Mouse (Mus musculus) embryonic facial prominence, embryonic 11.5 days (tissue): ENCODE results near the gene Adamts7. TPM values are rescaled to one million over a fixed set of nuclear protein-coding genes. Genes with fewer than 3 reads are reported as not detected.

Experiments used
- ATAC-seq: fragments of 200-750 bp; cut with Nextera tagmentation; replicated peaks from 2 replicates; pipeline ENCODE4 v1.8.0; 2017; ENCODE audit warnings: low read depth; ENCODE audit not compliant: insufficient number of reproducible peaks, low FRiP score, low TSS enrichment
- DNase-seq: peaks from one replicate; pipeline ENCODE4 v3.0.0-alpha.2; 2015; ENCODE audit warnings: low spot score
- H3K27ac ChIP-seq: fragments of 300-500 bp; sonication (generic); replicated peaks from 2 replicates; pipeline ENCODE4 v1.5.1; 2014; ENCODE audit warnings: mild to moderate bottlenecking, low read depth, low read length, control low read depth
- H3K27me3 ChIP-seq: fragments of 300-500 bp; sonication (generic); 2 replicates; pipeline ENCODE4 v1.6.1; 2014; ENCODE audit warnings: mild to moderate bottlenecking, low read length, moderate library complexity, mixed read lengths; ENCODE audit not compliant: control insufficient read depth, insufficient read depth
- H3K36me3 ChIP-seq: fragments of 300-500 bp; sonication (generic); replicated peaks from 2 replicates; pipeline ENCODE4 v1.6.1; 2014; ENCODE audit warnings: low read depth, mild to moderate bottlenecking, low read length, moderate library complexity, mixed read lengths; ENCODE audit not compliant: control insufficient read depth, insufficient read depth
- H3K4me1 ChIP-seq: fragments of 300-500 bp; sonication (generic); 2 replicates; pipeline ENCODE4 v1.6.1; 2014; ENCODE audit warnings: low read length, mixed read lengths; ENCODE audit not compliant: control insufficient read depth, insufficient read depth
- H3K4me2 ChIP-seq: fragments of 300-500 bp; sonication (generic); 2 replicates; pipeline ENCODE4 v1.6.1; 2014; ENCODE audit warnings: low read depth, mild to moderate bottlenecking, control low read depth, low read length, moderate library complexity
- H3K4me3 ChIP-seq: fragments of 300-500 bp; sonication (generic); 2 replicates; pipeline ENCODE4 v1.5.1; 2014; ENCODE audit warnings: low read depth, low read length, control low read depth
- H3K9ac ChIP-seq: fragments of 300-500 bp; sonication (generic); replicated peaks from 2 replicates; pipeline ENCODE4 v1.6.1; 2014; ENCODE audit warnings: mild to moderate bottlenecking, control low read depth, low read length
- H3K9me3 ChIP-seq: fragments of 300-500 bp; sonication (generic); replicated peaks from 2 replicates; pipeline ENCODE4 v1.6.1; 2016; ENCODE audit warnings: mild to moderate bottlenecking, low read length, inconsistent platforms, mixed read lengths; ENCODE audit not compliant: control insufficient read depth
- WGBS: fragments of 180-500 bp; shearing (Covaris S2); extraction: QIAGEN DNeasy Blood & Tissue Kit; methylation state at CpG from one replicate; pipeline ENCODE4 v1.1.7; 2014; 5-methylcytosine and 5-hydroxymethylcytosine counted together
- polyA plus RNA-seq: library from polyadenylated mRNA; unstranded; fragments of >200 nt; fragmentation: Nextera tagmentation; extraction: Ambion mirVana; gene quantifications from 2 replicates; pipeline ENCODE4 v1.2.1, GENCODE M21; 2014

Adamts7 gene
- polyA plus RNA-seq, 1 experiment from 2014 or later, result 8.4 TPM

DNA sequence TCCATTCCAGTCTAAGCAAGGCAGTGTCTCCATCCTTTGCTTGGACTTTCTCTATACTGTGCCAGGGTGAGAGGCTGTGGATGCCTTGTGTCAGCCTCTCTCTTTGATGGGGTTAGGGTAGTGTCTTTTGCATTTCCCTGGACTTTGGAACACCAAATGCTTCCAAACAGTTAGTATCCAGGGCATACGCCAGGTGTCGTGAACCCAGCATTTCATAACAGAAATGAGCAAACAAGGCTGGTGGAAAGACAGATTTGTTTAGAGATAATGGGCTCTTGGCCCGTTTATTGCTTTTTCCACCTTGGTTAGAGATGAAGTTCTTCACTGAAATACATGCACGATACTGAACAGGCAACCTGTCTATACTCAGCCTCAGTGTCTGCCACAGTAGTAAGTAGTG, 2.7 kb downstream of the Adamts7 start:
- no peak for DNase-seq
- H3K9me3 ChIP-seq, result no peaks in the 10 kb centered on the region
- no peak overlapping the region for H3K4me3 ChIP-seq
- WGBS, result 93% methylated on average over 4 of the region's 4 CpGs
- H3K27ac ChIP-seq, result no peak overlapping the region
- no peak for ATAC-seq
- H3K4me2 ChIP-seq, result no peak overlapping the region
- H3K27me3 ChIP-seq, result no peaks in the 10 kb centered on the region
- no peaks in the 10 kb centered on the region for H3K4me1 ChIP-seq
- no peaks in the 10 kb centered on the region for H3K36me3 ChIP-seq
- no peak overlapping the region for H3K9ac ChIP-seq

DNA sequence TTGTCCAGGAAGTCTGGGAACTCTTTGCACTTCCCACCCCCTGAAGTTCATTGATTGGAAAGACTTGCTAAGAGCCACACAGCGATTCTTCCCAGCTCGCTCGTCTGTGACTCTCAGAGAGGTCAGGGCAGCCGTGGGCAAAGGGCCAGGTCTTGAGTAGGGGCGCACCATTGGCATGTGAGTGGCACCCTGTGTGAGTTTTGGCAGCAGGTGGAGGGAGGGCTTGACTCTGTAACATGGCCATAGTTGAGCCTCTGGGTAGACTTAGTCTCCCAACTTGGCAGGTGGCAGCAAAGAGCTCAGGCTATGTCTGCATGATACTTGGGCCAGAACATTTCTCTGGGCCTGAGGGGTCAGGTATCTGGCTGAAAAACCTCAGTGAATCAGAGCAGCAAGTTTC, 3.7 kb downstream of the Adamts7 start:
- no peak overlapping the region for H3K27ac ChIP-seq
- ATAC-seq, result no peak
- 79% methylated on average over 5 of the region's 5 CpGs for WGBS

GRCm38 (mm10) chr9:90169965-90170364, 7.1 kb downstream of the Adamts7 start:
- no peak overlapping the region for H3K27ac ChIP-seq
- H3K9ac ChIP-seq, result no peak overlapping the region
- H3K27me3 ChIP-seq, result no peaks in the 10 kb centered on the region
- no peak for DNase-seq
- no peaks in the 10 kb centered on the region; the same call in 1 of the 2 replicates for H3K36me3 ChIP-seq
- H3K4me1 ChIP-seq, result no peaks in the 10 kb centered on the region
- H3K9me3 ChIP-seq, result no peaks in the 10 kb centered on the region
- 76% methylated on average over 4 of the region's 4 CpGs for WGBS
- no peak overlapping the region for H3K4me2 ChIP-seq
- no peak for ATAC-seq
- H3K4me3 ChIP-seq, result no peak overlapping the region

More for the DNA sequence above, 3.7 kb downstream of the Adamts7 start:
- Histone ChIP-seq H3K4me3 (no peak overlapping the region), H3K9ac (no peak overlapping the region), H3K4me1 (no peaks in the 10 kb centered on the region), H3K36me3 (no peaks in the 10 kb centered on the region), H3K27me3 (no peaks in the 10 kb centered on the region), H3K4me2 (no peak overlapping the region), H3K9me3 (no peaks in the 10 kb centered on the region)
- no peak for DNase-seq

DNA sequence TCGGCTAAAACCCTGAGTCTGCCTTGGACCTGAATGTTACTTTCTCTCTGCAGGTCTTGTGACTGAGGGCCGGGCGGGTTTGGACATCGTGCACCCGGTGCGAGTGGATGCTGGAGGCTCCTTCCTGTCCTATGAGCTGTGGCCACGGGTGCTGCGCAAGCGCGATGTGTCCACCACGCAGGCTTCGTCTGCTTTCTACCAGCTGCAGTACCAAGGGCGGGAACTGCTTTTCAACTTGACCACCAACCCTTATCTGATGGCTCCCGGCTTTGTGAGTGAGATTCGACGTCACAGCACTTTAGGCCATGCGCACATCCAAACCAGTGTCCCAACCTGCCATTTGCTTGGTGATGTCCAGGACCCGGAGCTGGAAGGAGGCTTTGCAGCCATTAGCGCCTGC, 8.6 kb downstream of the Adamts7 start:
- Histone ChIP-seq H3K36me3 (no peaks in the 10 kb centered on the region; the same call in 1 of the 2 replicates), H3K4me2 (no peak overlapping the region), H3K27me3 (no peaks in the 10 kb centered on the region), H3K9ac (no peak overlapping the region), H3K9me3 (no peaks in the 10 kb centered on the region), H3K27ac (no peak overlapping the region), H3K4me1 (no peaks in the 10 kb centered on the region), H3K4me3 (no peak overlapping the region)
- ATAC-seq (no peak), DNase-seq (no peak)
- WGBS, result 94% methylated on average over 19 of the region's 19 CpGs

DNA sequence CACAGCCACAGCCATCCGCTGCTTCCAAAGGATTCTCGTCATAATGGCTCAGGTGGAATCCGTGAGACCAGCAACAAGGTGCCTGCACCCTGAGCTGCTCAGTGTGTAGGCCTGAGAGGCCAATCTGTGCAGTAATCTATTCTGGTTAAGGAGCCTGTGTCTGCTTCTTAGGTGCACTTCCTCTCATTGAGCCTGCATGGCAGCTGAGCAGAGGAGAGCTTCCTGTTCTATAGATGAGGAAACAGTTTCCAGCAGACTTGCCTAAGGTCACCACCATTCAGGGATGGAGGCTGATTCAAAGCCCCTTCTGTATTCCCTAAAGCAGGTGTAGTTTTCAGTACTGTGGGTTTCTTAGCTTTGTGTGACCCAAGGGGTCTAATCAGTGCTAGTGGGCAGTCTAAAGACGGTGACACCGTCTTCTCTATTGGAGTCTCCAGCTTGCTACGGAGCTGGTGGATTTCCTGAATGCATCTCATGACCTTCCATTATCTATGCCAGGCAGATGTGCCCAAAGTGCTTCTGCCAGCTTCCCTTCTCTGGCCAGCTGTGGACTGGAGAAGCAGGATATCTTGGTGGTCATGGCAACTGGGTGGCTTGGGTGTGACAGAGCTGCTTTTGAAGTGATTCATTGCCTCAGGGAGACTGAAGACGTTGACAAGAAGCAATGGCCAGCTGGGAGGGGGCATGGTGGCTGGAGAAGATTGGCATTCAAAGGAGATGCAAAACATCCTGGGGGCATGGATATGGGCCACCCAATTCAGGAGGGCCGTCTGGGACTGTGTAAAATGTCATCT, 9.9 kb downstream of the Adamts7 start:
- Histone ChIP-seq H3K9ac (no peak overlapping the region), H3K4me2 (no peak overlapping the region), H3K9me3 (no peaks in the 10 kb centered on the region), H3K36me3 (no peaks in the 10 kb centered on the region; the same call in 1 of the 2 replicates), H3K27ac (no peak overlapping the region), H3K4me1 (no peaks in the 10 kb centered on the region), H3K27me3 (no peaks in the 10 kb centered on the region), H3K4me3 (no peak overlapping the region)
- DNase-seq (no peak), ATAC-seq (no peak)
- 71% methylated on average over 8 of the region's 8 CpGs for WGBS

- no peak for ATAC-seq
- no peak for DNase-seq
- Histone ChIP-seq H3K9me3 (no peaks in the 10 kb centered on the region), H3K4me2 (no peak overlapping the region), H3K4me1 (no peaks in the 10 kb centered on the region), H3K36me3 (no peaks in the 10 kb centered on the region; the same call in 1 of the 2 replicates), H3K9ac (no peak overlapping the region), H3K4me3 (no peak overlapping the region), H3K27me3 (no peaks in the 10 kb centered on the region), H3K27ac (no peak overlapping the region)
- WGBS, result 85% methylated on average over 3 of the region's 3 CpGs
Observed at GRCm38 (mm10) chr9:90173330-90173729, 10.5 kb downstream of the Adamts7 start.

GRCm38 (mm10) chr9:90179409-90179808, 16.5 kb downstream of the Adamts7 start:
- Histone ChIP-seq H3K4me1 (no peaks in the 10 kb centered on the region), H3K27me3 (no peaks in the 10 kb centered on the region), H3K9me3 (no peaks in the 10 kb centered on the region), H3K4me2 (no peak overlapping the region), H3K4me3 (no peak overlapping the region), H3K9ac (no peak overlapping the region), H3K36me3 (no peaks in the 10 kb centered on the region; the same call in 1 of the 2 replicates), H3K27ac (no peak overlapping the region)
- DNase-seq (no peak), ATAC-seq (no peak)
- 82% methylated on average over 5 of the region's 5 CpGs for WGBS

DNA sequence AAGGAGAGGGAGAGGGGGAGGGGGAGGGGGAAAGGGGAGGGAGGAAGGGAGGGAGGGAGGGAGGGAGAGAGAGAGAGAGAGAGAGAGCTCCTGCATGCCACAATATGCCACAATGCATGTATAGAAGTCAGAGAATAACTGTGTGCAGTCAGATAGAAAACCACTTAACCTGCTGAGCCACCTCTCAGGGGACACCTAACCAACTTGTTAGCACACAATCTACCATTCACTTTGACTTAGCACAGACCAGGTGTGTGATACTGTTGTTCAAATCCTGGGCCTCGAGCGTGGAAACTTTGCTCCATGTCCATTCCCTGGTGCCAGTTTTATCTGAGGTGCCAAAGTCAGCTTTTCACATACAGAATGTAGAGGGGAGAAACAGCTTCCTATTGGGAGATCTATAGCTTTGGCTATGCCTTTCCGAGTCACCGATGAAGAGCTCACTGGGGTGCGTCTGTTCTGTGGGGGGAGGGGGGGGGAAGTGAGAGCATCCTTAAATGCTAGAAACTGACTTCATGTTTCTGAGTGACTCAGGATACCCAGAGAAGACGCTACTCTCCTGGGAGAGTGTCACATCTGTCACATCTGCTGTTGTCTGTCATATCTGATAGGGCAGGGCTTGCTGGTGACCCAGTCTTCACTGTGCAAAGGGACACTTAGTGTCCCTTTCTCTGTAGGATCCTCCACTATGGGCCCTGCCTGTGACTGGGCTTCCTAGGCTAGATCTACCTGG, 19.0 kb downstream of the Adamts7 start:
- Histone ChIP-seq H3K36me3 (no peaks in the 10 kb centered on the region; the same call in 1 of the 2 replicates), H3K27ac (no peak overlapping the region), H3K9ac (no peak overlapping the region), H3K27me3 (no peaks in the 10 kb centered on the region), H3K4me2 (no peak overlapping the region), H3K4me3 (no peak overlapping the region), H3K9me3 (no peaks in the 10 kb centered on the region), H3K4me1 (no peaks in the 10 kb centered on the region)
- 84% methylated on average over 6 of the region's 6 CpGs for WGBS
- DNase-seq (no peak), ATAC-seq (no peak)
